In genomic region chr4:101157476-101157875, GRCm38 (mm10) we compare ENCODE assay signal across 21 mouse cellular contexts.
A peak's percentile ranks its signal among the peaks of the same experiment; 100 is the strongest.
DNase-seq lines count a peak whose midpoint lies in the region; ATAC-seq and TF ChIP-seq lines count a peak whose summit lies in the region.
"Had no signal": no experiment of that assay in that cellular context is flagged by ENCODE, and none has a peak within 500 bp of the region (broad histone marks: within the 10 kb centered on the region; RNA-seq: fewer than 3 reads in every experiment).

No protein-coding gene starts in this region.

- H3K4me2 ChIP-seq in kidney, embryonic 15.5 days, result no peak overlapping the region
- H3K4me2 ChIP-seq: embryonic facial prominence, embryonic 12.5 days; embryonic facial prominence, embryonic 15.5 days; forebrain, embryonic 15.5 days; hindbrain, embryonic 13.5 days had no signal

- WGBS in kidney, embryonic 15.5 days, result 88% methylated on average over 5 of the region's 5 CpGs

- H3K9me3 ChIP-seq in kidney, embryonic 15.5 days (replicated peaks), result no peaks in the 10 kb centered on the region
- H3K9me3 ChIP-seq: embryonic facial prominence, embryonic 12.5 days; embryonic facial prominence, embryonic 15.5 days; forebrain, embryonic 15.5 days; heart, embryonic 10.5 days; hindbrain, embryonic 10.5 days; hindbrain, embryonic 13.5 days had no signal

- POLR2A ChIA-PET in Patski (lab: Charles Lee), result no interaction called here

- no peak overlapping the region for H3K27ac ChIP-seq in kidney, embryonic 15.5 days
- H3K27ac ChIP-seq: embryonic facial prominence, embryonic 12.5 days; embryonic facial prominence, embryonic 15.5 days; forebrain, embryonic 15.5 days; heart, adult 2 months; heart, embryonic 10.5 days; hindbrain, embryonic 10.5 days; hindbrain, embryonic 13.5 days had no signal

- CTCF ChIA-PET in Patski (lab: Charles Lee), result no interaction called here

- no peaks in the 10 kb centered on the region for H3K27me3 ChIP-seq in kidney, embryonic 15.5 days
- H3K27me3 ChIP-seq in Patski, result no peaks in the 10 kb centered on the region
- H3K27me3 ChIP-seq: embryonic facial prominence, embryonic 12.5 days; embryonic facial prominence, embryonic 15.5 days; forebrain, embryonic 15.5 days; hindbrain, embryonic 13.5 days had no signal

- peaks cover 17% of the 10 kb centered on the region; the same call in 1 of the 2 replicates for H3K4me1 ChIP-seq in kidney, embryonic 15.5 days
- H3K4me1 ChIP-seq: embryonic facial prominence, embryonic 12.5 days; embryonic facial prominence, embryonic 15.5 days; forebrain, embryonic 15.5 days; hindbrain, embryonic 10.5 days; hindbrain, embryonic 13.5 days had no signal

- DNase-seq in kidney, adult 11 months, result peak; percentile 76
- DNase-seq in Patski (ENCODE audit: low read depth, low spot score), result no peak
- peak; percentile 84 for DNase-seq in kidney, adult 9 months
- DNase-seq in kidney, postnatal 14 days, result peak; percentile 56
- no peak for DNase-seq in urinary bladder, adult 18-20 months (ENCODE audit: low spot score in 2 of 2)
- no peak for DNase-seq in cerebellum, postnatal 4 days (ENCODE audit: low spot score in 2 of 2)
- no peak for DNase-seq in heart, postnatal 4 days
- DNase-seq: adrenal gland, postnatal 10 days; adrenal gland, postnatal 36 days; cerebellum, adult 18-20 months; cerebellum, adult 9-10 months; cerebellum, postnatal 14 days; gastrocnemius, postnatal 25 days; heart, adult 2 months had no signal

- no peak overlapping the region for H3K4me3 ChIP-seq in kidney, embryonic 15.5 days (replicated peaks)
- H3K4me3 ChIP-seq: embryonic facial prominence, embryonic 12.5 days; embryonic facial prominence, embryonic 15.5 days; forebrain, embryonic 15.5 days; heart, adult 2 months; heart, embryonic 10.5 days; hindbrain, embryonic 10.5 days; hindbrain, embryonic 13.5 days had no signal

- in situ Hi-C loops in Patski (cut with MboI; ENCODE audit: low pct_unique_long_range_greater_than_20kb), result no loop called here

- no peak overlapping the region for H3K9ac ChIP-seq in kidney, embryonic 15.5 days
- H3K9ac ChIP-seq: embryonic facial prominence, embryonic 12.5 days; embryonic facial prominence, embryonic 15.5 days; forebrain, embryonic 15.5 days; hindbrain, embryonic 13.5 days had no signal

- no peak for TF ChIP-seq CTCF in Patski (IDR thresholded peaks at IDR 0.05)

- H3K36me3 ChIP-seq in kidney, embryonic 15.5 days, result peaks cover 95% of the 10 kb centered on the region

- no peak for ATAC-seq in kidney, embryonic 15.5 days (replicated peaks; ENCODE audit: low FRiP score)
- ATAC-seq in Patski, result peak; percentile 15
- ATAC-seq: forebrain, embryonic 15.5 days had no signal

Comparison
In these comparisons a context has a peak if more than half of its experiments do, and no peak if none do; other contexts are left out.
1. DNase-seq: peak in kidney, adult 11 months (single experiment), kidney, adult 9 months (single experiment) and kidney, postnatal 14 days (single experiment); none in Patski (single experiment), urinary bladder, adult 18-20 months (0 of 2), cerebellum, postnatal 4 days (0 of 2) and heart, postnatal 4 days (single experiment).